Mouse (Mus musculus): ENCODE results near the gene Utrn. TPM values are rescaled to one million over a fixed set of nuclear protein-coding genes. Genes with fewer than 3 reads are reported as not detected.

Gene Utrn
- polyA plus RNA-seq (2015; fragmentation: Nextera tagmentation; extraction: Ambion mirVana), result 17.6 and 18.9 TPM in 2 replicates

DNA sequence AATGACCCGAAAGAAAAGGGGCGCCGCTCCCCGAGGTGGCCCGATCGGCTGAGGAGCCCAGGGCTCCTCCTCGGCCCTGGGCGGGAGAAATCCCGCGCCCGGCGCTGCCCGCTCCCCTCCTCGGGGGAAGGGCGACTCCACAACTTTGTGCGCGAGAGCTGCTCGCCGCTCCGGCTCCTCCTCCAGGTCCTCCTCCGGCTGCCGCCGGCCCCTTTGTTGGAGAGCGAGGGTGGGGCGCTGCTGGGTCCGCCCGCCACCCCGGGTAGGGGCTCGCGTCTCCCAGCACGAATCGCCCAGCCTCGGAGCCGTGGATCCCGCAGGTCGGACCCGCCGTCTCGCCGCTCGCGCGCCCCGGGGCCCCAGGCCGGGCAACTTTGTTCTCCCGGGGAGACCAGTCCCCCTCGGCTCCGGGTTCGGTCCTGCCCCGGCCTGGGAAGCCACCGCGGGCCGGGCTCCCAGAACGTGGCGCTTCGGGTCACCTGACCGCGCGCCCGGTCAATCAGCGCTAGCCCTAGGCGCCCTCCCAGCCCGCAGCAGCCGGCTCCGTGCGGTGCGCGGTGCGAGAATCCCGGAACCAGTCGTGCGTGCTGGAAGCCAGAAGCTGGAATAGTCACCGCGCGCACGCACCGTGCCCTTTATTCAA is at the start of gene Utrn:
Utrn (minus strand) TSS at position 337 of the 643 bp plus-strand sequence.
- peak; percentile 90 for ATAC-seq
- peak within 1 kb of the TSS; percentile 80 for H3K4me3 ChIP-seq (ENCODE audit: low read depth, low read length)
- peak within 1 kb of the TSS; percentile 98 for H3K4me2 ChIP-seq (ENCODE audit: low read length)
- peak within 1 kb of the TSS; percentile 77 for H3K9ac ChIP-seq (ENCODE audit: low read depth, low read length)
- no peaks in the 10 kb centered on the region for H3K9me3 ChIP-seq (replicated peaks; ENCODE audit: control insufficient read depth, low read length, poor library complexity, severe bottlenecking)
- 1% methylated on average over 54 of the region's 77 CpGs for WGBS
- H3K27ac ChIP-seq (ENCODE audit: low read length), result peak within 1 kb of the TSS; percentile 22; the same call in 1 of the 2 replicates
- H3K27me3 ChIP-seq (ENCODE audit: control insufficient read depth, insufficient read depth, low read depth, low read length), result no peaks in the 10 kb centered on the region; the same call in 1 of the 2 replicates
- H3K36me3 ChIP-seq (ENCODE audit: control insufficient read depth, insufficient read depth, low read length), result no peaks in the 10 kb centered on the region
- peaks cover 13% of the 10 kb centered on the region for H3K4me1 ChIP-seq (ENCODE audit: control insufficient read depth, insufficient read depth, low read length)

DNA sequence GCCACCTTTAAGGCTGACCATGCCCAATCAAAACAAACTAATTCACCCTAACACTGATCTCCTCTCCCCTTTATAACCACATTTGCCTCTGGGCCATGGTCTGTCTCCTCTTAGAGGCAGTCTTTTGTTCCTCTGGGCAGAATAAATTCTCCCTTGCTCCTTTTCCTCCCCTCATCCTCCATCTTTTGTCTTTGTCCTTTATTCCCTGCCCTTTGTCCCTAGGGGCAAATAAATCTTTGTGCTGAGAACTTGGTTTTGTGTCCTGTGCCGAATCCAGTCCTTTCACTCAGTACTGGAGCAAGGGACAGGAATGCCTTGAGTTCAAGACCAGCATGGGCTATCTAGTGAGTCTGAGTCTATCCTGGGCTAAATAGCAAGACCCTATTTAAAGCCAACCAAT is 48.5 kb upstream of the Utrn start:
- no peak overlapping the region for H3K4me3 ChIP-seq (ENCODE audit: low read depth, low read length)
- 9% methylated on average over 1 of the region's 1 CpGs for WGBS

DNA sequence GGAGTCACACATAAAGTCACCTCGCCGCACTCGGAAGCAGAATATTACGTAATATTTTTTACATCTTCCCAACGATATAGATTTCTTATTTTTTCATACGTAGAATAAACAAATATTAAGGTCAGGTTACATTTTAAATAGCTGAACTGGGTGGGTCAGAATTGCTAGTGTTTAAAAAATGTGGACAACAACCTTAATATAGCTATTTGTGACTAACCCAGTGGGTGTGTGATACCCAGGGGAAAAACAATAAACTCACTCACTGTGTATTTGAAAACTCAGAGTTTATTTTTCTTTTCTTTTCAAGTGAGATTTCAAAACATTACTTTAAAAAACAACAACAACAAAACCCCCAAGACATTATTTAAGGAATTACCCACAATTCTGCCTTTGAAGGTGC is 47.2 kb upstream of the Utrn start:
- H3K4me2 ChIP-seq (ENCODE audit: low read length), result no peak overlapping the region
- no peaks in the 10 kb centered on the region for H3K27me3 ChIP-seq (ENCODE audit: control insufficient read depth, insufficient read depth, low read depth, low read length)
- H3K9ac ChIP-seq (ENCODE audit: low read depth, low read length), result no peak overlapping the region
- no peak overlapping the region for H3K27ac ChIP-seq (ENCODE audit: low read length)
- no peak overlapping the region for H3K4me3 ChIP-seq (ENCODE audit: low read depth, low read length)
- no peak for ATAC-seq
- H3K4me1 ChIP-seq (ENCODE audit: control insufficient read depth, insufficient read depth, low read length), result no peaks in the 10 kb centered on the region
- no peaks in the 10 kb centered on the region for H3K36me3 ChIP-seq (ENCODE audit: control insufficient read depth, insufficient read depth, low read length)
- WGBS, result 92% methylated on average over 6 of the region's 6 CpGs
- H3K9me3 ChIP-seq (replicated peaks; ENCODE audit: control insufficient read depth, low read length, poor library complexity, severe bottlenecking), result no peaks in the 10 kb centered on the region

More for the DNA sequence above, 48.5 kb upstream of the Utrn start:
- no peak overlapping the region for H3K9ac ChIP-seq (ENCODE audit: low read depth, low read length)
- H3K4me1 ChIP-seq (ENCODE audit: control insufficient read depth, insufficient read depth, low read length), result no peaks in the 10 kb centered on the region
- H3K27me3 ChIP-seq (ENCODE audit: control insufficient read depth, insufficient read depth, low read depth, low read length), result no peaks in the 10 kb centered on the region
- H3K27ac ChIP-seq (ENCODE audit: low read length), result no peak overlapping the region
- no peak for ATAC-seq
- H3K9me3 ChIP-seq (replicated peaks; ENCODE audit: control insufficient read depth, low read length, poor library complexity, severe bottlenecking), result no peaks in the 10 kb centered on the region
- H3K4me2 ChIP-seq (ENCODE audit: low read length), result no peak overlapping the region
- no peaks in the 10 kb centered on the region for H3K36me3 ChIP-seq (ENCODE audit: control insufficient read depth, insufficient read depth, low read length)

DNA sequence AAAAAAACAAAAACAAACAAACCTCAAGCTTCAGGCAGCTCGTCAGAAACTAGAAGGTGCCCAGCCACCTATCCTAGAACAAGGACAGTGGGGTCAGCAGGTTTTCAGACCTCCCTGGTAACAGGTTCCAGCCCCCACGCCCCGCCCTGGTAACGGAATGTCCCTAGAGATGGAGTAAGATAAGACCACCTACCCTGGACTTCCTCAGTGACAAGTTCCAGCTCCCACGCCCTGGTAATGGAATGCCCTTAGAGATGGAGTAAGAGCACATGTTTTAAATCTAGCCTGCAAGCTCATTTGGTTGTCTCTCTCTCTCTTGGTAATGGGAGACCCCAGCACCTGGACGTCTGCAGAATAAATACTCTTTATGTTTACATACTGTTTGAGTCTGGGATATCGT is 46.7 kb upstream of the Utrn start:
- 86% methylated on average over 7 of the region's 7 CpGs for WGBS

DNA sequence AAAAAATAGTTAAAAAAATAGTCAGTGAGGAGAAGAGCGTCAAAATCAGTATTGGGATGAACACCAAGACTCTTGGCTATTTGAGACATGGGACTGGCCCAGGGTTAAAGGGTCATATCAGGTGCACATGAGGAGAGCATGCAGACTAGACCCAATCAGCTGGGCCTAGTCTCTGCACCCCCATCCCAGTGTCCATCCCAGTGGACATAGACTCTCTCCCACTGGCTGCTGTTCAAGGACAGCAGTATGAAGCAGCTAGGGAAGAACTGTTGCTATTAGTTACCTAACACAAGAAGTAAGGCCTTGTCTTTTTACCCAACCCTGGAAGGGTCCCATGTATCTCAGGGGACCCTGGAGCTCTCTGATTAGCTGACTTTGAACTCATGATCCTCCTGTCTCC is 45.0 kb upstream of the Utrn start:
- H3K4me3 ChIP-seq (ENCODE audit: low read depth, low read length), result no peak overlapping the region
- no peak for ATAC-seq
- WGBS, result 95% methylated on average over 1 of the region's 1 CpGs
- H3K27me3 ChIP-seq (ENCODE audit: control insufficient read depth, insufficient read depth, low read depth, low read length), result no peaks in the 10 kb centered on the region
- H3K36me3 ChIP-seq (ENCODE audit: control insufficient read depth, insufficient read depth, low read length), result no peaks in the 10 kb centered on the region
- H3K4me2 ChIP-seq (ENCODE audit: low read length), result no peak overlapping the region
- H3K9ac ChIP-seq (ENCODE audit: low read depth, low read length), result no peak overlapping the region
- no peaks in the 10 kb centered on the region for H3K9me3 ChIP-seq (replicated peaks; ENCODE audit: control insufficient read depth, low read length, poor library complexity, severe bottlenecking)
- H3K4me1 ChIP-seq (ENCODE audit: control insufficient read depth, insufficient read depth, low read length), result no peaks in the 10 kb centered on the region
- H3K27ac ChIP-seq (ENCODE audit: low read length), result no peak overlapping the region

More for the DNA sequence above, 46.7 kb upstream of the Utrn start:
- no peaks in the 10 kb centered on the region for H3K27me3 ChIP-seq (ENCODE audit: control insufficient read depth, insufficient read depth, low read depth, low read length)
- H3K9ac ChIP-seq (ENCODE audit: low read depth, low read length), result no peak overlapping the region
- no peak overlapping the region for H3K4me3 ChIP-seq (ENCODE audit: low read depth, low read length)
- no peaks in the 10 kb centered on the region for H3K4me1 ChIP-seq (ENCODE audit: control insufficient read depth, insufficient read depth, low read length)
- H3K27ac ChIP-seq (ENCODE audit: low read length), result no peak overlapping the region
- no peaks in the 10 kb centered on the region for H3K36me3 ChIP-seq (ENCODE audit: control insufficient read depth, insufficient read depth, low read length)
- no peaks in the 10 kb centered on the region for H3K9me3 ChIP-seq (replicated peaks; ENCODE audit: control insufficient read depth, low read length, poor library complexity, severe bottlenecking)
- H3K4me2 ChIP-seq (ENCODE audit: low read length), result no peak overlapping the region
- no peak for ATAC-seq

DNA sequence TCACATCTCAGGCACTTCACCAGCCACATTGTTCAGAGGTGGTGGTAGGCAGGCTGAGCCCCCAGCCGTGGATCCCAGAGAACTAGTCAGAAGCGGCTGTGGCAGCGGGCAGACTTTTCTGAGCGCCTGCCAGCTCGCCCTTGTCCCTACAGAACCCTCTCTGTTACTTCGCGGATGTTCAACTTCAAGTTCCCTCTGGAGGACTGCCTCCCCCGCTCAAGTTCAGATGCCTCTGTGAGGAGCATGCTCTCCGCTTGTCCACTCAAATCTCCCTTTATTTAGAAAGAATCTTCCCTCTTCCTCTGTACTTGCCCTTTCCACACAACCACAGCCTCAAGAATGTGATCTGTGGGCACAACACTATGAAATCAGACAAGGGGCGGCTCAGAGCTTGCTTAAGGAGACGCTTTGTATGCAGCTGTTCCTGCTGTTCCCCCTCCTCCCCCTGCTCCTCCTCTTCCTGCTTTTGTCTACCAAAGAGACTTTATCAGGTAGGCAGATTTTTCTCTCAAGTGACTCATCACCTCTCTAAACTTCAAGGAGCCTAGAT is 42.9 kb upstream of the Utrn start:
- Histone ChIP-seq H3K27me3 (ENCODE audit: control insufficient read depth, insufficient read depth, low read depth, low read length) (no peaks in the 10 kb centered on the region), H3K9me3 (replicated peaks; ENCODE audit: control insufficient read depth, low read length, poor library complexity, severe bottlenecking) (no peaks in the 10 kb centered on the region), H3K9ac (ENCODE audit: low read depth, low read length) (no peak overlapping the region), H3K27ac (ENCODE audit: low read length) (no peak overlapping the region), H3K4me2 (ENCODE audit: low read length) (peak overlapping the region; percentile 8; the same call in 1 of the 2 replicates), H3K4me3 (ENCODE audit: low read depth, low read length) (no peak overlapping the region), H3K36me3 (ENCODE audit: control insufficient read depth, insufficient read depth, low read length) (no peaks in the 10 kb centered on the region), H3K4me1 (ENCODE audit: control insufficient read depth, insufficient read depth, low read length) (no peaks in the 10 kb centered on the region)
- ATAC-seq, result peak; percentile 72; the same call in 1 of the 2 replicates
- WGBS, result 60% methylated on average over 11 of the region's 11 CpGs

DNA sequence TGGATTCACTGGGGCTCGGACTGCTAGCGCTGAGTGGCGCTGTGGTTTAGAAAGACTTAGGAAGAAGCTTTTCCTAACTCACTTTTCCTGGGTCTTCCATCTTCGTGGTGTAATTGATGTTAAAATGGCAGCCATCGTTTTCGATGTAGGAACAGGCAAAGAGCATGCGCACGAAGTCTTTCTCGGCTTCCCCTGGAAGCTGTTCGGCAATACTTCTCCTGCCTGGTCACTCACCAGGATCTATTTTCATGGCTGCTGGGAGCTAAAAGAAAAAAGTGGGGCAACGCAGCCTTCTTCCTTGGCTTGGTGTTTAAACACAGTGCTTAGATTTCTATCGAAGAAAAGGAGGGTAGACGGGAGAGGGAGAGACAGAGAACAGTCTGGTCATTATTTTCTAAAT is 42.3 kb upstream of the Utrn start:
- ATAC-seq, result 0 out of 2 replicates have a peak, but pooled peaks have one; percentile 8
- no peaks in the 10 kb centered on the region for H3K27me3 ChIP-seq (ENCODE audit: control insufficient read depth, insufficient read depth, low read depth, low read length)
- H3K27ac ChIP-seq (ENCODE audit: low read length), result no peak overlapping the region
- no peak overlapping the region for H3K4me3 ChIP-seq (ENCODE audit: low read depth, low read length)
- H3K9ac ChIP-seq (ENCODE audit: low read depth, low read length), result no peak overlapping the region
- H3K4me1 ChIP-seq (ENCODE audit: control insufficient read depth, insufficient read depth, low read length), result no peaks in the 10 kb centered on the region
- H3K36me3 ChIP-seq (ENCODE audit: control insufficient read depth, insufficient read depth, low read length), result no peaks in the 10 kb centered on the region
- no peak overlapping the region; the same call in 1 of the 2 replicates for H3K4me2 ChIP-seq (ENCODE audit: low read length)
- H3K9me3 ChIP-seq (replicated peaks; ENCODE audit: control insufficient read depth, low read length, poor library complexity, severe bottlenecking), result no peaks in the 10 kb centered on the region
- 89% methylated on average over 13 of the region's 13 CpGs for WGBS

DNA sequence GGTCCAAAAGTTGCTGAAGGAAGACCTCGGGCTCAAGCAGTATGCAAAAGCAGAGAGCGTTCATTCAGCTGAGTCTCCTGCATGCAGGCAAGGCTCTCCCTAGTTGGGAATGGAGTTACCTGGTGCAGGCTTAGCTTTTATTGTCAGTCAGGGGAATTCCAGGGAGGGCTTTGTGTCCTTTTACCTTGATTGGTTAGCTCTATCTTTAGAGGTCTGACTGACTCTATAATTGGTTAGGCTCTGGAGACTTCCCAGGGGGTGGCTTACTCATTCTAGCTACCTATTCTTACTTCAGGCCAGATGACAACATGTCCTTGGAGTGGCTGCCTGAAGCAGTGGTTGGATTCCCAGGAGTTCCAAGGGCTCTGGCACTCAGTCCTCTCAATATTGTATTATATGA is 40.7 kb upstream of the Utrn start:
- H3K9me3 ChIP-seq (replicated peaks; ENCODE audit: control insufficient read depth, low read length, poor library complexity, severe bottlenecking), result no peaks in the 10 kb centered on the region
- no peak for ATAC-seq
- no peaks in the 10 kb centered on the region for H3K27me3 ChIP-seq (ENCODE audit: control insufficient read depth, insufficient read depth, low read depth, low read length)
- no peak overlapping the region for H3K9ac ChIP-seq (ENCODE audit: low read depth, low read length)
- H3K4me1 ChIP-seq (ENCODE audit: control insufficient read depth, insufficient read depth, low read length), result no peaks in the 10 kb centered on the region
- 88% methylated on average over 2 of the region's 2 CpGs for WGBS
- no peak overlapping the region for H3K27ac ChIP-seq (ENCODE audit: low read length)
- H3K36me3 ChIP-seq (ENCODE audit: control insufficient read depth, insufficient read depth, low read length), result no peaks in the 10 kb centered on the region
- H3K4me2 ChIP-seq (ENCODE audit: low read length), result no peak overlapping the region
- H3K4me3 ChIP-seq (ENCODE audit: low read depth, low read length), result no peak overlapping the region

DNA sequence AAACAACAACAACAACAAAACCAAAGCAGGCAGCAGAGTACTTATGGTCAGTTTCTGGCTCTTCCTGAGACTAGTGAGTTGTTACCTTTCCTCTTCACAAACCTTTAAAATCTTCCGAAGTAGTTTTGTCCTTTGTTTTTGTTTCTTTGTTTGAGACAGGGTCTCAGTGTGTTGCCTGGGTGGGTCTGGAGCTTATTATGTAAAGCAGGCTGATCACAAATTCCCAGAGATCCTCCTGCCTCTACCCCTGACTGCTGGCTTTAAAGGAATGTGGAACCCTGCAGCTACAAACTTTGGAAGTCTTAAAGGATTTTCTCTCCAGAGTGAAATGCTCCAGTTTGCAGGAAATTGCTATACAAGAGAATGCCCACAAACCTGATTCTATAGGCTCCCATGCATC is 40.0 kb upstream of the Utrn start:
- Histone ChIP-seq H3K4me3 (ENCODE audit: low read depth, low read length) (no peak overlapping the region), H3K9me3 (replicated peaks; ENCODE audit: control insufficient read depth, low read length, poor library complexity, severe bottlenecking) (no peaks in the 10 kb centered on the region), H3K36me3 (ENCODE audit: control insufficient read depth, insufficient read depth, low read length) (no peaks in the 10 kb centered on the region), H3K27ac (ENCODE audit: low read length) (no peak overlapping the region), H3K27me3 (ENCODE audit: control insufficient read depth, insufficient read depth, low read depth, low read length) (no peaks in the 10 kb centered on the region), H3K4me2 (ENCODE audit: low read length) (no peak overlapping the region), H3K4me1 (ENCODE audit: control insufficient read depth, insufficient read depth, low read length) (no peaks in the 10 kb centered on the region), H3K9ac (ENCODE audit: low read depth, low read length) (no peak overlapping the region)
- ATAC-seq, result no peak
- WGBS, result 22% methylated on average over 1 of the region's 1 CpGs
